Mouse (Mus musculus) lung, postnatal 36 days (tissue): ENCODE measurements at regions not wholly inside any gene's neighbourhood (a gene's known extent, or its start where the extent isn't known, plus 50 kb on each side); places are given as distances from the start of the nearest gene placed in this dataset.

Experiments
- DNase-seq: peaks from one replicate; pipeline ENCODE4 v3.0.0; 2022; ENCODE audit warnings: mixed read lengths

DNA sequence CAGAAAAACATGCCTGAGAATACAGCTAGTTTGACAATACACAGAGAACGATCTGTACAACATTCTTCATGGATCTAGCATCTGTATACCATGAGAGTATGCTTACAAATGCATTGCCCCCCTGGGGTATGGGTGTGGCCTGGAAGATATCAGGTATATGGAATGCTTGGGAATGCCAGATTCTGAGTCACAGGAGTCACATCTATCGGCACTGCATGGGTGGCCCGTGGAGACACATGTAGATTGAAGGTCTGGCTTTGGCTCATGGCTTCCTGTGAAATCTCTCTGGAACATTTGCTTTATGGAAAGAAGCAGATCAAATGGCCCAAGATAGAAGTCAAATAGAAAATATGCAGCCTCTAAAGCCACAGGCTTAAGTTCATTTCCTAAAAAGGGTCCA is 59.6 kb downstream of the Kcne4 start:
- no peak for DNase-seq

DNA sequence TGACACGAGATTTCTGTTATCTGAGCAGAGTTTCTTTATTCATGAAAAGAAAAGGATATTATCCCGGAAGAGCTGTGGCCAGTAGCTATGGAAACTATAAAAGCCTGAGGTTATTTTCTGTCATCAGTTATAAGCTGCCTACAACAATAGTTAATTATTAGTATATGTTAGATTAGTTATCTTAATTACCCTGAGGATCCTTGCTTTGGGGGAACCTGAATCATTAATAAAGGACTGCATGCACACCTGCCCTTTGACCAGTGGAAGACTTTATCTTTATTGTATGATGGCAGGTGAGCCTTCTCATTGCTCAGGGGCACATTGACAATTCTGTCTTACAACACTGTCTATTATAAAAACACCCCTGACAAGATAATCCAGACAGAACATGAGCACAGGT is 62.7 kb downstream of the Kcne4 start:
- DNase-seq = no peak

DNA sequence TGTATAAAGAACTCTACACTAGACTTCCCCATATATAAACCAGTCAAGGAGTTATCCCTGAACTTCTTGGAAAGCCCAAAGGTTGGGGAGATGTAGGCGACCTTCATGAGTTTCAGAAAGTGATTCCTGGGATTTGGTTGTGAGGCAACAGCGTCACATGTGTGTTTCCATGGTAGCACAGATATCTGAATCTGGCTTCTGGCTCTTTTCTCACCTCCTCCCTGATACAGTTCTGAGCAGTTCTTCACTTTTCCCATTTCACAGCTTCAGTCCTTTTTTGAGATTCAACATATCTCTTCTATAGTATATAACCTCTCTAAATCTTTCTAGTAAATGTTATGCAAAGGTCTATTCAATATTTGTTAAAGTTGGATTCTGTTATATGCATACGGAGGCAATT is 65.9 kb downstream of the Kcne4 start:
- DNase-seq = no peak

DNA sequence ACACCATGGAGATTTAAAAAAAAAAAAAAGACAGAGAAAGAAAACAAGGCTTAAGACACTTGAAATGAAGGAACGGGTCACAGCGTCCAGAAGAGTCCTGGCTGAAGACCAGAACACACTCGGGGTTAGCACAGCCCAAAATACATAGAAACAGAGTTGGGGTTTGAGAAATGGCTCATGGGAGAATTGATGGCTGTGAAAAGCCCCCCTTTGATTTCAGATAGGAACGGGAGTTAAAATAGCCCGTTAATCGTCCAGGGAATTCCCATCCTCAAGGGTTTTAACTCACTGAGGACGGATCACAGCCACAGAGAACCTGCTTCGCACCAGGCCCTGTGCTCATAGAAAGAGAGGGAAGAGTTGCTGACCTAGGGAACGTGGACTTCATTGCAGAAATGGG is 72.7 kb downstream of the Kcne4 start:
- no peak for DNase-seq

DNA sequence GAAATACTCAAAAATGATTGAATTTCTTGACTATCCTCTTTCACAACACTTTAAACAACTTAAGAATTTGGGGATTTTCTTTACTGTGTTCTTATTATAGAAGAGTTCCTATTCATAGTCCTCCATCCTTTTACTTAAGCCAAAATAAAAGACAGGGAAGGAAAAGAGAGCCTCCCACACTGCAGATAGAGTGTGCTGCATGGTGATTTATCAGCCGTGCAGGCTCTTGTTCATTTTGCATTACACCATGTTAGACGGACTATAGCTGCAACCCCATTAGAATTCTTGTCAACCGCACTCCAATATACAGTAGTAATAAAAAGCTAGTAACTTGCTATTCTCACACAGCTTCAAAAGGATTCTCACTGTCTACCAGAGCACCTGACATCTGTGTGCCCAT is 74.8 kb downstream of the Kcne4 start:
- no peak for DNase-seq

DNA sequence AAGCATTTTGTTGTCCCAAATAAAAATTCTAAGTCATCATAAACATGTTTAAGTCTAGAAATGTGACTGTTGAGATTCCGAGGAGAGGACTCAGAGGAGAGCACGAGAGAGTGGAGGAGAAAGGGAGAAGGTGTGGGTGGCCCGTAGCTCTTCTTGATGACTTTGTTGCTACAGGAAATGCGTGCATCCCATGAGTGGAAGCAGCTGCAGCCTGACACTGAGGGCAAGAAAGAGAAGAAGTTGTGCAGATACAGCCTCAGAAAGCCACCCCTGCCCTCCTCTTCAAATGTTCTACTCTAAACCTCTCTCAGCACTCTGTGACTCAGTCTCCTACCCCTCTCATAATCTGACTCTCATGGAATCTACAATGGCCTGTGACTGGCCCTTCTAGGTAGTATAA is 77.7 kb downstream of the Kcne4 start:
- no peak for DNase-seq

DNA sequence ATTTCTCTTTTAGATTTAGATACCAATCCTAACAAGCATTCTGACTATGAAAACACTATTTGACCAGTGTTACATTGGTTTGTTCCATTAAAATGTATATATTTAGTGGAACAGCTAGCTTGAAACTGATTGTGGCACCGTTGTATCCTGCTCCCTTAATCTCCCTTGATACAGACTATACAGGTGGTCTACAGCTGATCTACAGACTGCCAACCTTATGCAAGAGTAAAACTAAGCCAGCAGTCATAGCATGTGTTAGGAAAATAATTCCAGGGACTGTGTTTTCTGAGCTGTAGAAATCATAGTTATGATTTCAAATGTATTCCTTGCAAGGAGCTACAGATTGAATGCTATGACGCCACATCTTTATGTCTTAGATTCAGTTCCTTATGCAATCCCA is 78.6 kb downstream of the Kcne4 start:
- DNase-seq = no peak

DNA sequence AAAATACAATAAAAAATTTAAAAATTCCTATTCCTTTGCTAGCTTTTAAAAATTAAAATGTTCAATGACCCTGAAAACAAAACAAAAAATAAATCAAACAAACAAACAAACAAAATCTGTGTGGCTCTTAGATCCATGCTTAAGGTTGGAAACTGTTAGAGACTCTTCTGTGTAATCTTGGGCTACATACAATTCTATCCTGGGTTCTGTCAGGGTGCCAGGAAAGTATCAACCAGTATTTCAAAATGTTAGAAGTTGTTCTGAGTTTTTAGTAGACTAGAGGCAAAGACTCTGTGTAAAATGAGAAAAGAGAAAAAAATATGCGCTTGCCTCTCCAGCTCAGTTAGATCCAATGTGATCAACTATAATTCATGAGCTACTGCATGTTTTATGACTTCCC is 91.0 kb downstream of the Kcne4 start:
- DNase-seq = no peak

DNA sequence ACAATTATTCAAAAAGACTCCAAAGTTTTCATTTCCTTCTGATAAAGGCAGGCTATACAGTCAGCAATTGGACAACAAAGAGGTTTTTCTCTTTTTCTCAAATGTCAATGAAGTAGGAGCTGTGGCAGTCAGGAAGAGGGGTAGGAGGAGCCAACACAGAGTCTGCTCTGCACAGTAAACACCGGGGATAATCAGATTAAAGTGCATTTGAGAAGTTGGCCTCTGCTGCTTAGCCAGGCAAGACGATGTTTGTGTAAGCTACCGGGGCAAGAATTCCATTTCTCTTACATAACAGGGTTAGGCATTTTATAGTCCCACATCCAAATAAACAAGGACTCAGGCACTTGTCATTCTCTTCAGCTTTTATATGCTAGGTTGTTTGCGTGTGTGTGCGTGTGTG is 91.4 kb downstream of the Kcne4 start:
- DNase-seq = peak; percentile 9

DNA sequence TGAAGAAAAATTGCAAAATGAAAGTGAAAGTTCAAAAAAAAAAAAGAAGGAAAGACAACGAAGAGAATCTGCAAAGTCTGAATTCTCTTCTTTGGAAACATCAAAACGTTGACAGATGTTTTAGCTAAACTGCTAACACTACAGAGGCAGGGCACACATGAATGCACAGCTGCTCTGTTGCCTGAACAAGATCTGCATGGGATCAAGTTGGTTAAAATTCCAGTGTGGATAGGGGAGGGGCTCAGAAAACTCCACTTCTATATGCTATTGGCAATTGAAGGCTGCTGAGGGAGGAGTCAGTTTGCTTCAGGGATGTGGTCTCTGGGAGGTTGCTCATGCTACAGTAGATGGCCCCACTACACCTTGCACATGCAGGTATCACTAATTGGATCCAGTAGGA is 97.2 kb downstream of the Kcne4 start:
- no peak for DNase-seq

DNA sequence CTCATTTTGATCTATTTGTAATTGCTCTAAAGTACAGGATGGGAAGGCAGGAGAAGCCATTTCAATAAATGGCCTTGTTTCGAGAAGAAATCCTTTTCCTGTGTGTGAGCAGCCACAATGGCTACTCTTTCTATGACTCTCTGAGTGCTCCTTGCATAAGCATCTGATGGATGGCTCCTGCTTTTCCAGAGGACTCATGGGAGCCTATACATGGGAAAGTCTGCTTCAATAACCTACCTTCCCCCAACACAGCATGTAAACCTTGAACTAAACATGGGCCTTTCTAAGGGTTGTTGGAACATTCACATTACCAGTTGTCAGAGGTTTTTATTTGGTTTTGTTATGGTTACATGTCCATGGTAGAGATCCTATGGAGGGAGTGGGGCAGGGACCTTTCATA is 103.3 kb downstream of the Kcne4 start:
- DNase-seq = no peak

DNA sequence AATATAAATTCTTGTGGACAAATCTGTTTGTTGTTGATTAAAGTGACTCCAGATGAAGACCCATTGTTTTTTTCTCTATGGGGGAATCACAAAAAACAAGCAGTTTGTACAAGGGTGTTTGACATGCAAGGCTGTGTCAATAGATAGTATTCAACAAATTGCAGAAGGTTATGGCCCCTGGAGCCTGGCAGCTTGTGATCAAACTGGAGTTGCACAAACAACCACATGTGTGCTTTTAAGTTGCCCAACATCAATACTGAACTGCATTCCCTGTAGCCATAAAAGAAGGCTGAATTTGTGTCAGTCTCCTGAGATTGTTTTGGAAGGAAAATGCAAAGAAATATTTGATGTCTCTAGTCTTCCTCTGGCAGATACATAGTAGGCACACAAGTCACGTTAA is 113.4 kb downstream of the Kcne4 start:
- no peak for DNase-seq

DNA sequence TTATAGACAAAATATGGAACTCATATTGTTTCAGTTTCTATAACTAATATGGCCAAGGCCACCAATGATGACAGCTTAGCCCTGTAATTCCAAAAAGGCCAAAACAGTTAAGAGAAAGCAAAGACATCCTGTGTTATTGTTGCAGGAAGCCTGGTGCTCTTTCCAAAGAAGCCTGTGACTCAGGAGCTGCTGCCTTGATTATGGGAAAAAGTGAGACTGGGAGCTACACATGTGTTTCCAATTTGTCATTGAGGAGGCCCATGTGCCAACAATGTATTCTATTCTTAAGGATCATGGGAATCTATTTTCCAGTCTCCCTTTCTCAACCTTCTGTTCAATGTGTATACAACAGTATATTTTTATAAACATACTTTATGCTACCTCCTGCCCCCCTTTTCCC is 123.3 kb downstream of the Kcne4 start:
- no peak for DNase-seq

DNA sequence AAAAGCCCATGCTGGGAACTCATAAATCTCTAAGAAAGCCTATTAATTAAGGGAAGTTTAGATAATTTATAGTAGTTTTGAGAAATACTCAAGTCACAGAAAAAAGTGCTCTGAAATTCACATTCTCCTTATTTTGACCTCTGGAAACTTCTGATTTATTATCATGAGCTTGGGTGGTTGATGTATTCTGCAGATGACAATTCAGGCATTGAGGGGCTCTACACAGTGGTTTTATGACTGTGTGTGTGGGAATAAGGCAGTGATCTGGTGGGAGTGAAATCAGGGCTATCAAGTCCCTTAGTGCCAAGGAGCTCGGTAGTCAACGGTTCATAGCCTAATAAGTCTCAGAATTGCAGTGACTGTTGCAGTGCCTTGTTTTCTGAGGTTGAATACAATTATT is 129.0 kb downstream of the Kcne4 start:
- DNase-seq = no peak

DNA sequence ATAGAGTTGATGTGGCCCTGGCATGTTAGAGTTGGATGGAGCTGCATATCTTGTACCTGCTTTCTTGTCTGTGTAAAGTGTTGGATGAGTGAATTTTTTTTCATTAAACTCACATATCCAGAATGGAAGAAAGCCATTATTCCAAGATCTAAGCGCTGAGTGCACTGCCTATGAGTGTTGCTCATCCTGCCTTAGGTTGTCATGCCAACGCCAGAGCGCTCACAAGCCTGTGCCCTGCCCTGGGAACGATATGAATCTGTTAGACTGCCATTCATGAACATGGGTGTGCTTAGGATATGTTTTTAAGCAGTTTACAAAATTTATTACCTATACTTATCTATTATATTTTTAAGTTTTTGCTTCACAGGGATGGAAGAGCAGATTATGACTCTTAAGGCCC is 163.5 kb downstream of the Kcne4 start:
- no peak for DNase-seq
